Mouse (Mus musculus) CH12.LX (cell line): Measurements from ENCODE around the gene Phgdh. TPM values are rescaled to one million over a fixed set of nuclear protein-coding genes. Genes with fewer than 3 reads are reported as not detected.

Experiments
- DNase-seq: peaks from one replicate; pipeline ENCODE4 v3.0.0-alpha.2; 2013; ENCODE audit errors: extremely low read depth
- H3K27ac ChIP-seq: 2 replicates; pipeline ENCODE4 v1.5.1; 2012; ENCODE audit warnings: low read depth, mild to moderate bottlenecking, control low read depth, moderate library complexity; ENCODE audit not compliant: insufficient read depth
- H3K27me3 ChIP-seq: replicated peaks from 2 replicates; pipeline ENCODE3; 2012; ENCODE audit warnings: inconsistent platforms
- H3K36me3 ChIP-seq, 2 experiments: replicated peaks in 1 of 2; 2 replicates each; pipeline versions ENCODE3 to v1.6.1; 2012; ENCODE audit warnings: inconsistent platforms in 1 of 2, low read length in 1 of 2, mild to moderate bottlenecking in 1 of 2, mixed read lengths in 1 of 2, moderate library complexity in 1 of 2; ENCODE audit not compliant: control insufficient read depth in 1 of 2, insufficient read depth in 1 of 2
- H3K4me1 ChIP-seq, 2 experiments: 2 replicates each; pipeline ENCODE4 v1.6.1; 2012; ENCODE audit warnings: inconsistent platforms in 1 of 2, moderate library complexity in 1 of 2; ENCODE audit not compliant: insufficient read depth in 2 of 2, control insufficient read depth in 1 of 2
- H3K4me2 ChIP-seq: 2 replicates; pipeline ENCODE4 v1.6.1; 2012; ENCODE audit warnings: low read depth, mild to moderate bottlenecking, control low read depth; ENCODE audit not compliant: poor library complexity, insufficient read depth, severe bottlenecking
- H3K4me3 ChIP-seq, 3 experiments: fragments of 150-350 bp in 1 of 3; sonication (generic) in 1 of 3; replicated peaks in 1 of 3; 2 replicates each; pipeline versions ENCODE3 to v1.5.1; 2011 to 2012; ENCODE audit warnings: low read depth in 2 of 3, low read length in 2 of 3, mild to moderate bottlenecking in 2 of 3, moderate library complexity in 2 of 3, control low read depth in 1 of 3, improper control_type of control experiment in 1 of 3, inconsistent platforms in 1 of 3, mixed read lengths in 1 of 3; ENCODE audit not compliant: poor library complexity in 1 of 3
- H3K79me2 ChIP-seq: replicated peaks from 2 replicates; pipeline ENCODE4 v1.6.1; 2012; ENCODE audit warnings: mild to moderate bottlenecking, moderate library complexity; ENCODE audit not compliant: control insufficient read depth, poor library complexity, insufficient read depth, severe bottlenecking; ENCODE audit errors: extremely low read depth
- H3K9ac ChIP-seq: 2 replicates; pipeline ENCODE4 v1.6.1; 2012; ENCODE audit warnings: low read depth, mild to moderate bottlenecking, control low read depth, moderate library complexity; ENCODE audit not compliant: insufficient read depth
- H3K9me3 ChIP-seq: replicated peaks from 2 replicates; pipeline ENCODE3; 2012; ENCODE audit warnings: low read length, inconsistent platforms, mixed read lengths
- BHLHE40 ChIP-seq: IDR thresholded peaks from 2 replicates; pipeline ENCODE4 v1.6.1; 2011; ENCODE audit warnings: mild to moderate bottlenecking, low read depth, low read length, improper control_type of control experiment
- CHD1 ChIP-seq: IDR thresholded peaks from 2 replicates; pipeline ENCODE4 v1.6.1; 2012; ENCODE audit warnings: low read depth, low read length, improper control_type of control experiment, inconsistent platforms
- CHD2 ChIP-seq: IDR thresholded peaks from 2 replicates; pipeline ENCODE4 v1.6.1; 2011; ENCODE audit warnings: low read length, improper control_type of control experiment
- JUN ChIP-seq: IDR thresholded peaks from 2 replicates; pipeline ENCODE4 v1.6.1; 2011; ENCODE audit warnings: low read depth, mild to moderate bottlenecking, low read length, improper control_type of control experiment, moderate library complexity; ENCODE audit not compliant: insufficient read depth
- MAFK ChIP-seq: IDR thresholded peaks from 2 replicates; pipeline ENCODE4 v1.6.1; 2011; ENCODE audit warnings: low read length, improper control_type of control experiment; ENCODE audit not compliant: insufficient replicate concordance
- MAX ChIP-seq: IDR thresholded peaks from 2 replicates; pipeline ENCODE4 v1.6.1; 2011; ENCODE audit warnings: low read length, improper control_type of control experiment
- NELFE ChIP-seq: IDR thresholded peaks from 2 replicates; pipeline ENCODE4 v1.6.1; 2011; ENCODE audit warnings: low read depth, low read length, improper control_type of control experiment
- NRF1 ChIP-seq: IDR thresholded peaks from 2 replicates; pipeline ENCODE4 v1.6.1; 2014; ENCODE audit warnings: low read depth, mild to moderate bottlenecking, inconsistent platforms, low read length, improper control_type of control experiment, moderate library complexity
- PAX5 ChIP-seq: IDR thresholded peaks from 2 replicates; pipeline ENCODE4 v1.6.1; 2012; ENCODE audit warnings: low read length, inconsistent platforms, mixed read lengths
- RAD21 ChIP-seq: IDR thresholded peaks from 2 replicates; pipeline ENCODE4 v1.6.1; 2011; ENCODE audit warnings: low read depth, mild to moderate bottlenecking, low read length, improper control_type of control experiment, moderate library complexity
- RCOR1 ChIP-seq: conservative IDR thresholded peaks from 2 replicates; pipeline ENCODE4 v1.6.1; 2012; ENCODE audit warnings: low read depth, mild to moderate bottlenecking, inconsistent platforms, low read length, improper control_type of control experiment
- SIN3A ChIP-seq: IDR thresholded peaks from 2 replicates; pipeline ENCODE4 v1.6.1; 2012; ENCODE audit warnings: low read length, improper control_type of control experiment, inconsistent platforms
- SMC3 ChIP-seq: IDR thresholded peaks from 2 replicates; pipeline ENCODE4 v1.6.1; 2011; ENCODE audit warnings: low read depth, low read length, improper control_type of control experiment
- TBP ChIP-seq: conservative IDR thresholded peaks from 2 replicates; pipeline ENCODE4 v1.6.1; 2011; ENCODE audit warnings: low read depth, low read length, improper control_type of control experiment
- UBTF ChIP-seq: IDR thresholded peaks from 2 replicates; pipeline ENCODE4 v1.6.1; 2012; ENCODE audit warnings: low read depth, mild to moderate bottlenecking, inconsistent platforms, low read length, improper control_type of control experiment, moderate library complexity
- USF1 ChIP-seq: IDR thresholded peaks from 2 replicates; pipeline ENCODE4 v1.6.1; 2014; ENCODE audit warnings: low read depth, mild to moderate bottlenecking, inconsistent platforms, low read length, improper control_type of control experiment
- USF2 ChIP-seq: conservative IDR thresholded peaks from 2 replicates; pipeline ENCODE4 v1.6.1; 2011; ENCODE audit warnings: low read depth, low read length, improper control_type of control experiment
- ZKSCAN1 ChIP-seq: IDR thresholded peaks from 2 replicates; pipeline ENCODE4 v1.6.1; 2012; ENCODE audit warnings: low read depth, inconsistent platforms, low read length, improper control_type of control experiment, borderline replicate concordance
- ZNF384 ChIP-seq: IDR thresholded peaks from 2 replicates; pipeline ENCODE4 v1.6.1; 2012; ENCODE audit warnings: low read depth, low read length, improper control_type of control experiment, inconsistent platforms
- dilution Hi-C: fragments of 300-500 bp; cut with MboI; formaldehyde crosslinking; loops from 2 replicates; pipeline ENCODE4 v1.14.3; 2020; ENCODE audit warnings: low sequenced_read_pairs; ENCODE audit not compliant: extremely low pct_unique_long_range_greater_than_20kb, extremely low pct_ligation_motif_present
- in situ Hi-C: fragments of 300-500 bp; cut with MboI; formaldehyde crosslinking; loops from 3 replicates; pipeline ENCODE4 v1.14.3; 2019; ENCODE audit warnings: low sequenced_read_pairs, low pct_ligation_motif_present, low pct_unique_long_range_greater_than_20kb, mixed read lengths
- polyA plus RNA-seq: library from polyadenylated mRNA; unstranded; fragments of >175 nt; gene quantifications from 2 replicates; pipeline ENCODE4 v1.2.1, GENCODE M21; 2012; ENCODE audit warnings: low read depth; ENCODE audit not compliant: insufficient read length
- total RNA-seq, 2 experiments: library from RNA; depleted of rRNA; stranded (reverse); fragments of 300-350 nt in 1 of 2; fragments of >200 nt in 1 of 2; gene quantifications; 2 replicates each; pipeline ENCODE4 v1.2.3; 2012 to 2014

The Phgdh gene
- total and polyA plus RNA-seq, 3 experiments, result 543 to 631 (median 587) TPM

GRCm38 (mm10) chr3:98280204-98280932 is 59.4 kb downstream of the Phgdh start, which contains the start of gene Hmgcs2:
Gene Hmgcs2 (plus strand): TSS chr3:98280435.
- H3K27ac ChIP-seq, result no peak within 1 kb of the TSS

GRCm38 (mm10) chr3:98279682-98280081 is 60.1 kb downstream of the Phgdh start:
- Histone ChIP-seq H3K9me3 (no peaks in the 10 kb centered on the region), H3K4me3 (no peak overlapping the region), H3K36me3 (no peaks in the 10 kb centered on the region), H3K9ac (no peak overlapping the region), H3K4me2 (no peak overlapping the region), H3K79me2 (no peaks in the 10 kb centered on the region), H3K4me1 (peaks cover 0 to 7% of the 10 kb centered on the region in 2 experiments; a peak in 1 of 4 replicates), H3K27me3 (peaks cover 8% of the 10 kb centered on the region), H3K27ac (no peak overlapping the region)
- TF ChIP-seq ZKSCAN1 (no peak), USF1 (no peak)
- in situ Hi-C loops, result no loop called here
- DNase-seq, result no peak
- dilution Hi-C loops, result no loop called here

More at GRCm38 (mm10) chr3:98280204-98280932, 59.4 kb downstream of the Phgdh start, which contains the start of gene Hmgcs2:
- H3K27me3 ChIP-seq, result peaks cover 8% of the 10 kb centered on the region
- dilution Hi-C loops, result no loop called here
- H3K4me3 ChIP-seq, result no peak within 1 kb of the TSS
- H3K9me3 ChIP-seq, result no peaks in the 10 kb centered on the region
- no peaks in the 10 kb centered on the region for H3K36me3 ChIP-seq
- peaks cover 0 to 7% of the 10 kb centered on the region in 2 experiments; a peak in 1 of 4 replicates for H3K4me1 ChIP-seq
- no peaks in the 10 kb centered on the region for H3K79me2 ChIP-seq
- H3K9ac ChIP-seq, result no peak within 1 kb of the TSS
- TF ChIP-seq SMC3, result no peak
- no peak for TF ChIP-seq ZNF384
- no peak for TF ChIP-seq USF1
- no peak for TF ChIP-seq NELFE
- TF ChIP-seq PAX5, result no peak
- no peak for TF ChIP-seq RAD21
- no peak for TF ChIP-seq BHLHE40
- in situ Hi-C loops, result no loop called here
- H3K4me2 ChIP-seq, result peak within 1 kb of the TSS; percentile 48; the same call in 1 of the 2 replicates
- DNase-seq, result no peak

- Histone ChIP-seq H3K79me2 (no peaks in the 10 kb centered on the region), H3K4me2 (no peak overlapping the region), H3K4me1 (no peaks in the 10 kb centered on the region), H3K4me3 (no peak overlapping the region), H3K9ac (no peak overlapping the region), H3K9me3 (no peaks in the 10 kb centered on the region), H3K27me3 (peaks cover 5% of the 10 kb centered on the region), H3K27ac (no peak overlapping the region), H3K36me3 (no peaks in the 10 kb centered on the region)
- TF ChIP-seq JUN (no peak), ZNF384 (no peak), USF1 (no peak), TBP (no peak), MAFK (no peak), NRF1 (no peak), USF2 (no peak), MAX (no peak), SIN3A (no peak), ZKSCAN1 (no peak), PAX5 (no peak), RCOR1 (no peak), SMC3 (no peak), CHD2 (no peak), CHD1 (no peak), NELFE (no peak), UBTF (no peak)
- dilution Hi-C loops (no loop called here), in situ Hi-C loops (no loop called here)
- DNase-seq, result no peak
Observed at GRCm38 (mm10) chr3:98273623-98274398, 66.0 kb downstream of the Phgdh start.
